Mouse (Mus musculus) liver, postnatal 0 days (tissue): ENCODE data around the gene Cd300ld5.

Source experiments
- CTCF ChIP-seq: sonication (generic); IDR thresholded peaks from 2 replicates; pipeline ENCODE4 v1.5.1; 2016; ENCODE audit warnings: antibody characterized with exemption, low read depth
- EP300 ChIP-seq: IDR thresholded peaks from 2 replicates; pipeline ENCODE4 v1.6.1; 2016; ENCODE audit warnings: antibody characterized with exemption, low read depth, mild to moderate bottlenecking

GRCm38 (mm10) chr11:115062077-115062476, 24.5 kb upstream of the Cd300ld5 start, which contains the start of gene Cd300e:
- TF ChIP-seq CTCF = no peak
- TF ChIP-seq EP300 = no peak
